Mouse (Mus musculus) spleen, adult 2 months (tissue): ENCODE data around the gene Nxn.

Experiments used
- CTCF ChIP-seq: fragments of 200-500 bp; IDR thresholded peaks from 2 replicates; pipeline ENCODE4 v1.5.1; 2011; ENCODE audit warnings: mild to moderate bottlenecking, inconsistent platforms; ENCODE audit not compliant: insufficient read depth, insufficient read length, insufficient replicate concordance; ENCODE audit errors: extremely low read depth
- POLR2A ChIP-seq: fragments of 200-500 bp; IDR thresholded peaks from 2 replicates; pipeline ENCODE4 v1.6.1; 2011; ENCODE audit warnings: low read depth, low read length, inconsistent platforms

DNA sequence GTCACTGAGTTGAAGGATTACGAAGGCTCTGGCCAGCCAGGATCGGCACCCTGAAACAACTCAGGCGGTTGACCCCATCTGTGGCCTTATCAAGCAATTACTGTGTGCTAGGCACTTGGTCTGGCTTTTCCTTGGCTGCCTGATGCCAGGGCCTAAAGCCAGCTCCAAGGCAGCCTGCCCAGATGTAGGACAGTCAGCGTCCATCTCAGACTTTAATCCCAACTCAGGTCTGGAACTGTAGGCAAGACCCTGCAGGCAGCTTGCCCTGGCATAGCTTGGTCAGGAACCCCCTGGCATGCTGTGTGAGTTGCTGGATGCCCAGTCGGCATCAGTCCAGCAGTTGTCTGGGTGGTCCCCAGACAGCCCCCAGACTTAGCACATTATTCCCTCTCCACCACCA lies 37.1 kb upstream of the Nxn start:
- no peak for TF ChIP-seq CTCF
- TF ChIP-seq POLR2A: no peak
